Mouse (Mus musculus): Measurements from ENCODE around the gene Mettl17.
"Not testable (repeated sequence)": the region's sequence is repeated elsewhere in the genome, so short reads cannot be mapped to it uniquely, and the experiment has no call there.

The Mettl17 gene

DNA sequence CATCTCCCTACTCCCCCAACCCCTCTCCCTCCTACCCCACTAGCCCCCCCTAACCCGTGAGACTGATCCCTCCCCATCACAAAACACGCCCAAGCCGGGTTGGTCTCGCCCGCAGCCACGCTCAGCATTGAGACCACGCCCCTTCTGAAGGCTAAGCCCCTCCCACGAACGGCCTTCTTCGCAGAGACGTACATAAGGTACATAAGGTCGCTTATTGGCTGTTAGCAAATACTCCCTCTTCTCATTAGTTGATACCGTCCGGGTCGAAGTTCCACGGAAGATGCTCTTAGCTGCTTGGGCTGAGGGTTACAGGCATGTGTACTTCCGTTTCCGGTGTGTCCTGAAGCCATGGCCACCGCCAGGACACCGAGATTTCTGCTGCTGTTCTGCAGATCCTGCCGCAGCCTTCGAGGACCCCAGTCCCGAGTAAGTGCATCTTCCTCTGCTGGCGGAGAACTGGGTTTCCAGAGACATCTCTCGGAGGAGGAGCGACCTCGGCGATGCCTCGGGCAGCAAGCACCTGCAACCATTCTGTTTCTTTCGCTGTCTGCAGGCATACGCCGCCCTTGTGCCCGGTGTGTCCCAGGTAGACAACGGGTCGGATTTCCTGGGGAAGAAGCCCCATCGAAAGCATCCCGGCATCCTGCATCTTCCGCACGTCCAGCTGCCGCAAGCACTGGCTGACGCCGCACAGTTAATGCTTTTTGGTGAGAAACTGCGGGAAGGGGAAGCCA is at the start of gene Mettl17:
TSS of gene Mettl17 (plus strand) at position 245 of the 734 bp plus-strand sequence.
- DNase-seq, result peak; percentile 96

DNA sequence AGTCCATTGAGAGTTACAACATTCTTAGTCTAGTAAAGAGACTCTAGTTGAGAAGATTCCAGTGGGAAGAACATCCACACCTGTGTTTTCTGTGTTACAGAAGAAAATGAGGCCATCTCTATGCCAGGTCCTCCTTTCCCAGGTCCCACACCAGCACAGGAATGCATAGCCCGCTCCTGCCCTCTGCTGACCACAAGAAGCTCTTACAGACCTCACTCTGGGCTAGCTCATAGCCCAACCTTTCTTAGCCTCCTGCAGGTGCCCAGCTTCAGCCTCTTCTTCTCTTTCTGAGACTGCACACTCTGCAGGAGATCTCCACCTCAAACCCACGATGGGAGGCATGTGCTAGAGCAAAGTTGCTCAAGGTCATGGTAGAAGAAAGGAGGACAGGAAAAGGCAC is 46.2 kb upstream of the Mettl17 start:
- not testable (repeated sequence) for DNase-seq

DNA sequence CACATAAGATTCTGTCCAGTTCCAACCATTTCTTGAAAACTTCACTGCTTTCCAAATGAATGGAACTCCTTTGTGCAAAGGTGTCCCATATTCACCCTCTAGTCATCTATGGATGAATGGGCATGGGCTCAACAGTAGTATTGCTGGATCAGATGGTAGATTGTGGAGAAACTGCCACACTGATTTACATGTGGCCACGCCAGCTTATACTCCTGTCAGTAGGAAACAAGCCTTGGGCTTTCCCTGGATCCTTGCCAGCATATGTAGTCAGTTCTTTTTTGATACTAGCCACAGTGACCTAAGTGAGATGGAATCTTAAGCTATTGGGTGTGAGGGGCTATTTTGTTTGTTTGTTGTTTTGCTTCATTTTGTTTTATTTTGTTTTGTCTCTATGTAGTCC is 42.4 kb upstream of the Mettl17 start:
- no peak for DNase-seq

DNA sequence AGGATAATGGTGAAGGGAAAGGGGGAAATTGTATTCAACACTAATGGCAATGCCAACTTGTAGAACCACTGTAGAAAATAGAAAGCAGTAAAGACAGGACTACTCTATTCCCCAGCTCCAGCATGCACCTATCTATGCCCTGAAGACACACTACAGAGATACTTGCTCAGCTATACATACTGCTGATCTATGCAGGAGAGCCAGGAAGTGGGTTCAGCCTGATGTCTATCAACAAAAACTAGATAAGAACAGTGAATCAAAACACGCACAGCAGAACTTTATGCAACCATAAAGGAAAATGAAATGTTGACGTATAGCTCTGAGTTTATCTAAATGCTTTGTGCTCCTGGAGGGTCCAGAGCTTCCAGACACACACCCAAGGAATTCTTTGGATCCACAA is 41.9 kb upstream of the Mettl17 start:
- no peak for DNase-seq

DNA sequence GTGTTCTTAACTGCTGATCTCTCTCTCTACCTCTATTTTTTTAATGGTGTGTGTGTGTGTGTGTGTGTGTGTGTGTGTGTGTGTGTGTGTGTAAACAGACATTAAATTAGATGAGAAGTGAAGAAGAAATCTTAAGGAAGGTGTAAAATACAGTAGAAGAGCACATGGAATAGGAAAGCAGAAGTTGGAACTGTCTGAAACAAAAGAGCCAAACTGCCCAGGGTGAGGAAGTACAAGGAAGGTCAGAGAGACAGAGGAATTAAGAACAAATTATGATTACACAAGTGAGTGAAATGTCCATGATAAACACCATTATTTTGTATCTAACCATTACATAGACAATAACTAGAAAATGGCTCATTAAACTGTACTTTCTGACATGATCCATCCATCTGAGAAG is 40.8 kb upstream of the Mettl17 start:
- no peak for DNase-seq

DNA sequence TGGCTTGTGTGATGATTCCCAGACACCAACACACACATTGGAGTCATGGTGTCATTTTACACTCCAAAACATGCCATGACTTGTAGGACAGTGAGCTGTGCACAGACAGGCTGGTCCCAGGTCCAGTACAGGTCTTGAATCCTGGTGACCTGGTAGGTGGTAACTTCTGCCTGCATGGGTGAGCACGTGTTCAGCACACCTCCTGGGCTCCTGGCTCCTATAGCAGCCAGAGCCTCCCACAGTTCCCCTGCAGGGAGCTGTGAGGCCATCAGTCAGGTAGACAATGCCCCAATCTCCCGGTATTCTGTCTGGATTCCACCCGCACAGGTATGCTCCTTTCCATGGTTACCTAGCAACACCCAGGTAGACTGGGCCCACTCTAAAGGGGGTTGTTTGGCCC is 38.1 kb upstream of the Mettl17 start:
- DNase-seq, result no peak

DNA sequence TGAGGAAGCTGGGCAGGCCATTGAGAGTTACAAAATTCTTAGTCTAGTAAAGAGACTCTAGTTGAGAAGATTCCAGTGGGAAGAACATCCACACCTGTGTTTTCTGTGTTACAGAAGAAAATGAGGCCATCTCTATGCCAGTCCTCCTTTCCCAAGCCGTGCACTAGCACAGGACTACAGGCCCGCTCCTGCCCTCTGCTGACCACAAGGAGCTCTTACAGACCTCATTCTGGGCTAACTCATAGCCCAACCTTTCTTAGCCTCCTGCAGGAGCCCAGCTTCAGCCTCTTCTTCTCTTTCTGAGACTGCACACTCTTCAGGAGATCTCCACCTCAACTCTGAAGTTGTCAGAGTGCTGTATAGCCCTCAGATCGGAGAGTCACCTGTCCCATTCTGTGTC is 33.6 kb upstream of the Mettl17 start:
- DNase-seq, result not testable (repeated sequence)

DNA sequence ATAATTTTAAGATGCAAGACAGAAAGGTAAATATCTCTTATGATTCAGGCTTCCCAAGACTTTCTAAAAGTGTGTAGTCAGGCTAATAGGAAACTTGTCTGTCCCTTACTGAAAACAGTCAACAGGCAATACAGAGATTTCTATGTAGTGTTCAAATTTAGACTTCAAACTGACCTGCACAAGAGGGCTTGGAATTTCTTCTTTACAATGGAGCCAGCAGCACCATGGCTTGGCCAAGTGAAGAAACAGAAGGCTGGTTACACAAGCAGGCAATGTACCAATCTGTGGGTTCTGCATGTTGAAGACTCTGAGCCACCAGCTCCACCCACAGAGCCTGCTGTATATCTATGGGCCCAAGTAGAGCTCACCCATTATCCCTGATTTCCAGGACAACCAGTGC is 31.2 kb upstream of the Mettl17 start, which contains the start of gene Ear6:
TSS of gene Ear6 (plus strand) at position 301 of the 400 bp plus-strand sequence.
- DNase-seq, result no peak

DNA sequence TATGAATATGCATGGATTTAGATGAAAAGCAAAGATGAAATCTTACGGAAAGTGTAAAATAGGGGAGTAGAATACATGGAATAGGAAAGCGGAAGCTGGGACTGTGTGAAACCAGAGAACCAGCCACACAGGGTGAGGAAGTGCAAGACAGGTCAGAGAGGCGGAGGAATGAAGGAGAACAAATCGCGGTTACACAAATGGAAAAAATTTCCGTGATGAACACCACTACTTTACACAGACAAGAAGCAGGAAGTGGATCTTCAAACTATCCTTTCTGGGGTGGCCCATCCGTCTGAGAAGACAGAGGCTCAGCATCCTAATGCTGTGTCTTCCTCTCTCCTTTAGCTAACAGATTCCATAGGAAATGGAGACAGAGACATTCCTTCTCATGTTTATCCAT is 29.4 kb upstream of the Mettl17 start:
- not testable (repeated sequence) for DNase-seq

DNA sequence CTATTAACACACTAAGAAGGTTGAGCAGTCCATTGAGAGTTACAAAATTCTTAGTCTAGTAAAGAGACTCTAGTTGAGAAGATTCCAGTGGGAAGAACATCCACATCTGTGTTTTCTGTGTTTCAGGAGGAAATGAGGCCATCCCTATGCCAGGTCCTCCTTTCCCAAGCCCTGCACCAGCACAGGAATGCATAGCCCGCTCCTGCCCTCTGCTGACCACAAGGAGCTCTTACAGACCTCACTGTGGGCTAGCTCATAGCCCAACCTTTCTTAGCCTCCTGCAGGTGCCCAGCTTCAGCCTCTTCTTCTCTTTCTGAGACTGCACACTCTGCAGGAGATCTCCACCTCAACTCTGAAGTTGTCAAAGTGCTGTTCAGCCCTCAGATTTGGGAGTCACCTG is 21.0 kb upstream of the Mettl17 start:
- not testable (repeated sequence) for DNase-seq

DNA sequence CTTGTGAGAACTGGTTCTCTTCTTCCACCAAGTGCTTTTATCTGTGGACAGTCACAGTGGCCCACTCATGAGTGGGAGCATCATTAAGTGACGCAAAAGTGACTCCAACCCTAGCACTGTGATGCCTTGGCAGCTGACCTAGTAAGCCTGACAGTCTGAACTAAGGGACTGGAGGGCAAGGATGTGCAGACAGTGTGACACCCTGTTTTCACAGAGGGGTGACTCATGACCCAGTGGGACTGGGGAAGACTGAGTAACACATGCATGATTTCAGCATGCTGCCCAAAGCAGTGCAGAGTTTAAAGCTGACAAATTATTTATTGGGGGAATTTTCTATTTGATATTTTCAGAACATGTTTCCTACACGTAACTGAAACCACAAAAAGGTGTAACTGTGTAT is 13.9 kb upstream of the Mettl17 start:
- no peak for DNase-seq

DNA sequence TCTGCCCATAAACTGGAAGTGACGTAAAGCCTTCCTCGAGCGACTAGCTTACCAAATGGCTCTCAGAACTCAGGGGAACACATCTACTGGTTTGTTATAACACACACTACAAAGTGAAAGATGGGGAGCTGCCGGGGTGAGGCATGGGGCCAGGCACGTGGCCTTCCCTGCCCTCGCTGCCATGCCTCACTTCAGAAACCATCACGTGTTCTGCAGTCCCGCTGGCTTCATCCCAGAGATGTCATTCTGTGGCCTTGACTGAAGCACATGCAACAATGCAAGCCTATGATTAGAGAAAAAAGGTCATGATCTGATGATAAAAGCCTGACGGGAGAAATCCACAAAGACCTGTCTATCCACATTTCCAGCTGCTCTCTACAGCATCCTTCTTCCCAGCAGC is 12.9 kb upstream of the Mettl17 start:
- DNase-seq, result no peak

DNA sequence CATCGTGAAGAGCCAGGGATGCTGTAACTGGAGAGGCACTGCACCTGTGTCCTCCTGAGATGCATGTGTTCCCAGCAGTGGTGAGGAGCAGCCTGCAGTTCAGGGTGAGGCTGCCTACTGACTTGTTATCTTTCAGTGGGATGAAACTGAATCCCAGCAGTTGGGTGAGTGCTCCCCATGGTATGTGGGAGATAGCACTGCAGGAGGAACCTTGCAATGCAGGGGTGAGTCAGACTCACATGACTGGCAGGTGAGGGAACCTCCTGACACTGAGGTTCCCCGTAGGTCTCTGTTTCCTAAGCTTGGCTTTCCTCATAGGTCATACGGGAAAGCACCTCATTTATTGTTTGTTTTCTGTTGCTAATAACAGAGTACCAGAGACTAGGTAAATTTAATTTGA is 7.1 kb upstream of the Mettl17 start:
- no peak for DNase-seq

DNA sequence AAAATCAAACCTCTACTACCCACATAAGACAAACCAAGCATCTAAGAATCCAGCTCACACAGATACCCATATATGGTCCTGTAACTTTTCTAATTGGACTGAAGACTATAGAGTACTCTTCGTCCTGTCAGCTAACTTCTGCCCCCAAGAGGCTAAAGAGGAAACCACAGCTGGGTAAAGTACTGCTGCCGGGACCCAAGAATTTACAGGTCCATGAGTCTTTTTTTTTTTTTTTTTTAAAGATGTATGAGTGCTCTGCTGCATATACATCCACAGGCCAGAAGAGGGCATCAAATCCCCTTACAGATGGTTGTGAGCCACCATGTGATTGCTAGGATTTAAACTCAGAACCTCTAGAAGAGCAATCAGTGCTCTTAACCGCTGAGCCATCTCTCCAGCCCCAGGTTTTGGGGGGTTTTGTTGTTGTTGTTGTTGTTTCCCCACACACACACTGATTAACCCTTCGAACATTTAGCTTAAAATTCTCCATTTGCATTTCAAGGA is 1.1 kb upstream of the Mettl17 start:
- DNase-seq, result peak; percentile 86

DNA sequence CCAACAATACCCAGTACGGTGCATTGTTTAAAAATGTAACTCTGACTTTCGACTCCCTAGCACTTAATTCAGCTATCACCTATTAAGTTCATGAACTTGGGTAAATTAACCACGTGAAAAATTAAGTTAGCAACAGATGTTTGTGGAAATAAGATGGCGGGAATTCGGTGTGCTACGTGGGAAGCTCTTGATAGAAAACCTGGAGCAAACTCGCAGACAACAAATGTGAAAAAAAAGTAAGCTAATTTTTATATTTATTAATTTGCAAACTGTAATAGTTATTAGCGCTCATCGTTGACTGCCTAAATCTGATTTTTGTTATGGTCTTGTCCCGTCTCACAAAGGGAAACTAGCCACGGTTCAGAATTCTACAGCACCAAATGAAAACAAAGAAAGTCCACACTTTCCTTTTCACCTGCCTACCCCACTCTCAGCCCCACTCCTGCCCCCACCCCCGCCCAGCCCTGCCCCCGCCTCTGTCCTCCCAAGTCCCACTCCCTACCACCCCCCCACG is 554 bp upstream of the Mettl17 start:
- DNase-seq, result no peak

DNA sequence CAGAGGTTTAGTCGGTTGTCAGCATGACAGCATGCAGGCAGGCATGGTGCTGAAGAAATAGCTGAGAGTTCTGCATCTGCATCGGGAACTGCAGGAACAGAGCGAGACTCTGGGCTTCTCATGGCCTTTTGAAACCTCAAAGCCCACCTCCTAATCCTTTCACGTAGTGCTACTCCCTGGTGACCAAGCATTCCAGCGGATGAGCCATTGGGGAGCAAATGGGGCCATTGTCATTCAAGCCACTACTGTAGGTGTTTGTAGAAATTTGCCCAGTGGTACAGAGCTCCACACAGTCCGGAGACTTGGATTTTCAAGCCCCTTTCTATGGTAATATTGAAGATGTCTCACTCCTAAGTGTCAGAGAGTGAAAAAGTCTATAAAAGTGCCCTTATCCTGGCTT is 1.4 kb downstream of the Mettl17 start:
- DNase-seq, result no peak

DNA sequence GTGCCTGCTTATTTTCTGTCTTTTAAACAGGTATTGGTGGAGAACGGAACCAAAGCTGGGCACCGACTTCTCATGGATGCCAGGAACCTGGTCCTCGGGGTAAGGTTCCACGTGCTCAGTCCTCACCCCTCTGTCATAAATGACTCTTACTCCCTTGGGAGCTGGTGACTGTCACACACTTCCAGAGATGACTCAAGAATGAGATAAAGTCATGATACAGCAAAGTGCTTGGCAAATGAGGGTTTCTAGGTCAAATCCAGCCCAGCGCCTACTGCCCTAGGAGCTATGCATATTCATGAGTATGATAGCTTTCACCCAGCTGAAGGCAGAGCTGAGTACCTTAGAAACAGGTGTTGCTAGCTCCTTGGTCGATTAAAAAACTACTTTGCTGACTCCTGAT is 5.2 kb downstream of the Mettl17 start:
- DNase-seq, result no peak

DNA sequence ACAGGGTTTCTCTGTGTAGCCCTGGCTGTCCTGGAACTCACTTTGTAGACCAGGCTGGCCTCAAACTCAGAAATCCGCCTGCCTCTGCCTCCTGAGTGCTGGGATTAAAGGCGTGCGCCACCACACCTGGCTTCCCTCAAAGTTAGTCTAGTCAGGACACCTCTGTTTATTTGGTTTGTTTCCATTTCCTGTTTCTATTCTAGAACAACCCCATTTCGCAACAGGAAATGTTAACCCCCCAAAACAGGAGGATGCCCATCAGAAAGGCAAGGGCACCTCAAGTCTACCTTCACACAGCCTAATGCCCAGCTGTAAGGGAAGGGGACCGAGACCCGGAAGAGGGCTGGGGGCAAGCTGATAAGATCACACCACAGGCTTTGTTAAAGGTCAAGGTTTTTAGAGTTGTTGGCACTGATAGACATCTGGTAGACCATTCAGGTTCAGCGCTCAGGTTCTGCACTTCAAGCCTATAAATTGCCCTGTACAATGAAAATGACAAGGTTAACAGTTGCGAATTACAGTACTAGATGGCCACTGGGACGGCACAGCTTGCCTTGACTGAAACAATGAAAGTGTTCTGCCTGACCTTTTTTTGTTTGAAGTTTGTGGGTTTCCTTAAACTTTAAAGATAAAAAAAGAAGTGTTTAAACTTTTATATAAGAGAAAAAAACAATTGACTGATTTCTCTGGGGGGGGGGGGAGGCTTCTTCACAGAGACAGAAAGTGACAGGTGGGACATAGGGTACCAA is 7.7 kb downstream of the Mettl17 start, which contains the start of gene Slc39a2:
TSS of gene Slc39a2 (plus strand) at position 699 of the 749 bp plus-strand sequence.
- DNase-seq, result no peak

DNA sequence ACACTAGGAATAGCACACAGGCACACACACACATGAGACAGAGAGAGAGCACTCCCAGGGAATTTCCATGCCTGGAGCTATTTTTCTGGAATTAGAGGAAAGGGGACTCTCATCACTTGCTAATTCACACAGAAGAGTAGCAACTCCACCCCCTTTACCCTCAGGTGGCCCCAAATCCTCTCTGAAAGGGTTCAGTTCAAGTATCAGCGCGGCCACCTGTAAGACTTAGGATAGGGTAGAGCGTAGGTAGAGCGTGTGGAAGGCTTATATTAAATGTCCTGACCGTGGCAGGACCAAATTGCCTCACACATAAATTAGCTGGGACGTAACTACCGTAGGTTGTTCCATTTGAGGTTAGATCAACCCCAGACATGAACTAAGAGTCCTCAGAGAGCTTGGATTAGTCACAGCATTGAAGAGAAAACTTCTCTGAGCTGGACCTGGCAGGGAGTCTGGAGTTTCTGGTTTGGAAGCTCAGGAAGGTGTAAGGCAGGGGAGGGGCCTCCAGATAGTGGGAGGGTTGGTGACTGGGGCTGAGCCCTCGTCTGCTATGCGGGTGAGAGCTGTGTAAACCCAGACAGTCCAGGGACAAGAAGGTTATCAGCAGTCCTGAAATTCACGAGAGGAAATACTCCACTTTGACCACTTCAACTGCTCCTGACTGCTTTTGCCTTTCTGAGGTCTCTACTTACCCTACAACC is 8.6 kb downstream of the Mettl17 start:
- no peak for DNase-seq

DNA sequence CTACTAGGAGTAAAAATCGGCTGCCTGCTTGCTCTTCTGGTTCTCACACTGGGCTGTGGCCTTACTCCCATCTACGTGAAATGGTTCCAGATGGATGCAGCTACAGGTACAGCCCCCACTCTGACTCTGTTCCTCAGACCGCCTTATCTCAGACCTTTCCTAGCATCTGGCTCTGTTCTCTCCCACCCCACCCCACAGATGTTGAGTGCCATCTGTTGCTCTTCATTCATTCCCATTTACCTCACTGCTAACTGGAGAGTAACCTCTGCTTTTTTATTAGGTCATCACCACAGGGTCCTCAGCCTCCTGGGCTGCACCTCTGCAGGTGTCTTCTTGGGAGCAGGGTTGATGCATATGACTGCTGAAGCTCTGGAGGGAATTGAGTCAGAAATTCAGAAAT is 9.2 kb downstream of the Mettl17 start:
- DNase-seq, result no peak

DNA sequence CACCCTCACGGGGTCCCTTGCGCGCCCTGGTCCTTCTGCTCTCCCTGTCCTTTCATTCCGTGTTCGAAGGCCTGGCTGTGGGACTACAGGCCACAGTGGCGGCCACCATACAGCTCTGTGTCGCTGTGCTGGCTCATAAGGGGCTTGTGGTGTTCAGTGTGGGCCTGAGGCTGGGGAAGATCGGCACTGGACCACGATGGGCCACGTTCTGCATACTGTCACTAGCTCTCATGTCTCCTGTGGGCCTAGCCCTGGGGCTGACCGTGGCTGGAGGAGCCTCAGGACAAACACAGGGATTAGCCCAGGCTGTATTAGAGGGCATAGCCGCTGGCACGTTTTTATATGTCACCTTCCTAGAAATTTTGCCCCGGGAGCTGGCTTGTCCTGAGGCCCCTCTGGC is 10.4 kb downstream of the Mettl17 start:
- DNase-seq, result no peak

DNA sequence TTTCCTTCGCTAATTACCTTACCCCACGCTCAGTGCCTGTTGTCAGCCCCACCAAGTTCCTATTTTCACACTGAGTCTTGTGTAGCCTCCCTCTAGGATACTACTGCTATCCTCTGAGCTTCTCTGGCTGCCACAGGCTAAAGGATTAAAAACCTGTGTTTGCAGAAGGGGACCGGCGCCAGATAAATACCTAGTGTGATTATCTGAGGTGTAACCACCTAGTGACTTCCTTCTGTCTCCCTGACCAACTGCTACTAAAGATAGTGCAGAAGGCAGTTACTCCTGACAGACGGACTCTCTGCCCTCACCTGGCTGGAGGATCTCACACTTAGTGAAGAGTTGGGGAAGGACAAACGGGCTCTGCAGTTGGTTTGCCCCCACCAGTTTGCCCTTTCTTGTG is 11.4 kb downstream of the Mettl17 start:
- DNase-seq, result no peak

DNA sequence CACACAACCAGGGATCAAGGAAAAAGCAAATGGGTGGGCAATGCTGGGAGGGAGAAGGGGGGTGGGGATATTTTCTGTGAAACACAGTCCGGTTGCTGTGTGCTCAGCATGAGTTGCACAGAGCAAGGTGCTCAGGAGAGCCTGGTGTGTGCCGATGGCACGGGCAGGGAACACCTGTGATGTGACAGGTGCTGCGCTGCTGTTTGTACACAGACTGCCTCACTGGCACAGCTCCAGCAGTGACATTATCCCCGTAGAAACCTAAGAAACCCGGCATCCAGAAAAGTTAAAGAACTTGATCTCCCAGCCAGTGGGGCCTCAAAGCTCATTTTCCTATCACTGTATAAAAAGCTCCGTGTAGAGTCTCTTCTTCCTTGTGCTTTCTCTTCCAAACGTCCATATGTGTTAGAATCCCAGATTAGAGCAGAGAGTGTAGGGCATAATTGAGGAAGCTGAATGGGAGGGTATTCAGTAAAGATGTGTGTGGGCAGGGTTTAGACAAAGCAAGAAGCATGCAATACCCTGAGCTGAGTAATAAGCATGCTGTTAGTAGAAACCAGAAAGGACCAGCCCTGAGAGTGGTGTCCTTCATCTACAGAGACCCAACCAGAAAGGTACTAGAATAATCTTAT is 12.0 kb downstream of the Mettl17 start:
- no peak for DNase-seq

Measured in kidney, postnatal 14 days (tissue).